Mouse (Mus musculus): ENCODE measurements around the gene Dmxl2. TPM values are rescaled to one million over a fixed set of nuclear protein-coding genes. Genes with fewer than 3 reads are reported as not detected.

Dmxl2 gene
- polyA plus RNA-seq, 1 experiment from 2014 or later, result 1.8 TPM

DNA sequence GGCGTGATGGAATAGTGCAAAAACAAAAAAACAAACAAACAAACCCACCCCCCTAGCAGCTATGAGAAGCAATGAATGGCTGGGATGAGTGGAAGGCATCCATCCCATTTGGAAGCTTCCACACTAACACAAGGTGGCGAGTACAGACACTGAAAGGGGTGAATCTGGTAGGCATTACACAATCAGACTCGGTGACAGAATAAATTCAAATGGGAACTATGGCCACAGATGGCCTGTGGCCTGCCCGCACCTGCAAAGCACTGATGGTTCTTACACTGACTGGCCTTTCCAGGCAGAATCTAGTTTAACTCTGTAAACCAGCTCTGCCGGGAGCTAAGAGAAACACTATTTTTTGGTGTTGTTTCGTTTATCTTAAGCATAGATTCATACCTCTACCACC is 2.1 kb downstream of the Dmxl2 start:
- no peak for DNase-seq (ENCODE audit: low spot score)
- no peaks in the 10 kb centered on the region for H3K9me3 ChIP-seq (ENCODE audit: control insufficient read depth, low read length)
- no peaks in the 10 kb centered on the region for H3K4me1 ChIP-seq (replicated peaks; ENCODE audit: control insufficient read depth, insufficient read depth)
- no peak overlapping the region for H3K9ac ChIP-seq (ENCODE audit: low read length)
- no peaks in the 10 kb centered on the region for H3K27me3 ChIP-seq (ENCODE audit: control insufficient read depth, insufficient read depth, low read length)
- no peak overlapping the region for H3K4me2 ChIP-seq (replicated peaks; ENCODE audit: low read depth)
- no peak overlapping the region for H3K4me3 ChIP-seq (ENCODE audit: low read depth, low read length)
- ATAC-seq (ENCODE audit: low FRiP score, low TSS enrichment), result no peak
- H3K27ac ChIP-seq (replicated peaks), result no peak overlapping the region
- H3K36me3 ChIP-seq (ENCODE audit: control insufficient read depth, insufficient read depth, low read length), result no peaks in the 10 kb centered on the region
- WGBS, result 82% methylated on average over 6 of the region's 6 CpGs
- TF ChIP-seq EP300 (optimal IDR thresholded peaks at IDR 0.05) (no peak), CTCF (IDR thresholded peaks at IDR 0.05; ENCODE audit: low read depth) (no peak)

DNA sequence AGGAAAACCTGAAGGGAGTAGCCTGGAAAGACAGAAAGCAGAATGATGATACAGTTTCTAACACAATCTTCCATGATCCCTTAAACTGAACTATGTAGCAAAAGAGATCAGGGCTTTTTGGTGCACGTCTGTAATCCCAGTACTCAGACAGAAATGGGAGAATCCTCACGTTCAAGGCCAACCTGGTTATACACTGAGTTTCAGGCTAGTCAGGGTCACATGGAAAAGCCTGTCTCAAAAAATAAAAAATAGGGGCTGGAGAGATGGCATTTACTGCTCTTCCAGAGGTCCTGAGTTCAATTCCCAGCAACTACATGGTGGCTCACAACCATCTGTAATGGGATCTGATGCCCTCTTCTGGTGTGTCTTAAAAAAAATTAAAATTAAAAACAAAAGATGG is 11.0 kb downstream of the Dmxl2 start:
- Histone ChIP-seq H3K9ac (ENCODE audit: low read length) (no peak overlapping the region), H3K36me3 (ENCODE audit: control insufficient read depth, insufficient read depth, low read length) (no peaks in the 10 kb centered on the region), H3K27ac (replicated peaks) (no peak overlapping the region), H3K27me3 (ENCODE audit: control insufficient read depth, insufficient read depth, low read length) (no peaks in the 10 kb centered on the region), H3K9me3 (ENCODE audit: control insufficient read depth, low read length) (no peaks in the 10 kb centered on the region), H3K4me1 (replicated peaks; ENCODE audit: control insufficient read depth, insufficient read depth) (no peaks in the 10 kb centered on the region), H3K4me3 (ENCODE audit: low read depth, low read length) (no peak overlapping the region), H3K4me2 (replicated peaks; ENCODE audit: low read depth) (no peak overlapping the region)
- DNase-seq (ENCODE audit: low spot score) (no peak), ATAC-seq (ENCODE audit: low FRiP score, low TSS enrichment) (no peak)
- no peak for TF ChIP-seq EP300 (optimal IDR thresholded peaks at IDR 0.05)
- no peak for TF ChIP-seq CTCF (IDR thresholded peaks at IDR 0.05; ENCODE audit: low read depth)
- 89% methylated on average over 2 of the region's 2 CpGs for WGBS

DNA sequence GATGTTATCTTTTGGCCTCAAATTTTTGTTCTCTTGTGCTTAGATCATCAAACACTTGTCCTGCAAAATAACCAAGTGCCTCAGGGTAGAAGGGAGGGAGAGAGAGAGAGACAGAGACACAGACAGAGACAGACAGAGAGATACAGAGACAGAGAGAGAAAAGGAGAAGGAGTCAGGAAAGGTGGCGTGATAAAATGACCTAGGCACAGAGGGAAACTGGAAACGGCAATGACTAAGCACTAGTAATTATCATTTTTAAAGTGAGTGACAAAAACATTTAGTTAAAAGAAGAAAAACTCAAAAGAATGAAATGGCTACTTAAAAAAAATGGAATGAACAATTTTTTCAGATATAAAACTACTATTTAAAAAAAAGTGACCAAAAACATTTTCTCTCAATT is 11.8 kb downstream of the Dmxl2 start:
- Histone ChIP-seq H3K36me3 (ENCODE audit: control insufficient read depth, insufficient read depth, low read length) (no peaks in the 10 kb centered on the region), H3K27me3 (ENCODE audit: control insufficient read depth, insufficient read depth, low read length) (no peaks in the 10 kb centered on the region), H3K27ac (replicated peaks) (no peak overlapping the region), H3K4me2 (replicated peaks; ENCODE audit: low read depth) (no peak overlapping the region), H3K9me3 (ENCODE audit: control insufficient read depth, low read length) (no peaks in the 10 kb centered on the region), H3K9ac (ENCODE audit: low read length) (no peak overlapping the region), H3K4me1 (replicated peaks; ENCODE audit: control insufficient read depth, insufficient read depth) (no peaks in the 10 kb centered on the region), H3K4me3 (ENCODE audit: low read depth, low read length) (no peak overlapping the region)
- no peak for ATAC-seq (ENCODE audit: low FRiP score, low TSS enrichment)
- TF ChIP-seq EP300 (optimal IDR thresholded peaks at IDR 0.05) (no peak), CTCF (IDR thresholded peaks at IDR 0.05; ENCODE audit: low read depth) (no peak)
- no peak for DNase-seq (ENCODE audit: low spot score)
- 64% methylated on average over 2 of the region's 2 CpGs for WGBS

GRCm38 (mm10) chr9:54484927-54485326 is 16.5 kb downstream of the Dmxl2 start:
- Histone ChIP-seq H3K36me3 (ENCODE audit: control insufficient read depth, insufficient read depth, low read length) (no peaks in the 10 kb centered on the region), H3K4me1 (replicated peaks; ENCODE audit: control insufficient read depth, insufficient read depth) (no peaks in the 10 kb centered on the region), H3K9ac (ENCODE audit: low read length) (no peak overlapping the region), H3K4me2 (replicated peaks; ENCODE audit: low read depth) (no peak overlapping the region), H3K4me3 (ENCODE audit: low read depth, low read length) (no peak overlapping the region), H3K27ac (replicated peaks) (no peak overlapping the region), H3K9me3 (ENCODE audit: control insufficient read depth, low read length) (no peaks in the 10 kb centered on the region), H3K27me3 (ENCODE audit: control insufficient read depth, insufficient read depth, low read length) (no peaks in the 10 kb centered on the region)
- TF ChIP-seq CTCF (IDR thresholded peaks at IDR 0.05; ENCODE audit: low read depth) (no peak), EP300 (optimal IDR thresholded peaks at IDR 0.05) (no peak)
- DNase-seq (ENCODE audit: low spot score) (no peak), ATAC-seq (ENCODE audit: low FRiP score, low TSS enrichment) (no peak)
- 82% methylated on average over 2 of the region's 2 CpGs for WGBS

- TF ChIP-seq CTCF (IDR thresholded peaks at IDR 0.05; ENCODE audit: low read depth), result no peak
- TF ChIP-seq EP300 (optimal IDR thresholded peaks at IDR 0.05), result no peak
- Histone ChIP-seq H3K4me2 (replicated peaks; ENCODE audit: low read depth) (no peak overlapping the region), H3K4me1 (replicated peaks; ENCODE audit: control insufficient read depth, insufficient read depth) (no peaks in the 10 kb centered on the region), H3K36me3 (ENCODE audit: control insufficient read depth, insufficient read depth, low read length) (no peaks in the 10 kb centered on the region), H3K9me3 (ENCODE audit: control insufficient read depth, low read length) (no peaks in the 10 kb centered on the region), H3K4me3 (ENCODE audit: low read depth, low read length) (no peak overlapping the region), H3K9ac (ENCODE audit: low read length) (no peak overlapping the region), H3K27me3 (ENCODE audit: control insufficient read depth, insufficient read depth, low read length) (no peaks in the 10 kb centered on the region), H3K27ac (replicated peaks) (no peak overlapping the region)
- WGBS, result 69% methylated on average over 4 of the region's 4 CpGs
- DNase-seq (ENCODE audit: low spot score) (no peak), ATAC-seq (ENCODE audit: low FRiP score, low TSS enrichment) (no peak)
Measured at GRCm38 (mm10) chr9:54483215-54483614, 18.2 kb downstream of the Dmxl2 start.

DNA sequence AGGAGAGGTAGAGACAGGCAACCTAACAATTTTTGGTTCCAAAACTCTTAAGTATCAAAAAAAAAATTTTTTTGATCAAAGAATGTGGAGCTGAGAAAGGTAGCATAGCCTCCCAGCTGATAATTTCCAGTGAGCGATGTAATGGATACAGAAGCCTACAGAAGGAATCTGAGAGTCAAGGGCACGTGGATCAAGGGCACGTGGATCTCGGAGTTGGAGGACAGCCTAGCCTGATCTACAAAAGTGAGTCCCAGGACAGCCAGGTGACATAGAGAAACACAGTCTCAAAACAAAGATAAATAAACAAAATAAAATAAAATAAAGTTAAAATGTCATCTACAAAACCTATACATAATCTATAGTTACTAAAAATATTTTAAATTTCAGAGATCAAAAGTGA is 18.7 kb downstream of the Dmxl2 start:
- no peaks in the 10 kb centered on the region for H3K9me3 ChIP-seq (ENCODE audit: control insufficient read depth, low read length)
- no peaks in the 10 kb centered on the region for H3K36me3 ChIP-seq (ENCODE audit: control insufficient read depth, insufficient read depth, low read length)
- ATAC-seq (ENCODE audit: low FRiP score, low TSS enrichment) (no peak), DNase-seq (ENCODE audit: low spot score) (no peak)
- no peaks in the 10 kb centered on the region for H3K27me3 ChIP-seq (ENCODE audit: control insufficient read depth, insufficient read depth, low read length)
- no peak overlapping the region for H3K9ac ChIP-seq (ENCODE audit: low read length)
- TF ChIP-seq CTCF (IDR thresholded peaks at IDR 0.05; ENCODE audit: low read depth) (no peak), EP300 (optimal IDR thresholded peaks at IDR 0.05) (no peak)
- no peak overlapping the region for H3K4me3 ChIP-seq (ENCODE audit: low read depth, low read length)
- 85% methylated on average over 4 of the region's 4 CpGs for WGBS
- H3K4me1 ChIP-seq (replicated peaks; ENCODE audit: control insufficient read depth, insufficient read depth), result no peaks in the 10 kb centered on the region
- no peak overlapping the region for H3K4me2 ChIP-seq (replicated peaks; ENCODE audit: low read depth)
- H3K27ac ChIP-seq (replicated peaks), result no peak overlapping the region

Data from stomach, postnatal 0 days (tissue).